Mouse (Mus musculus): ENCODE measurements at regions not wholly inside any gene's neighbourhood (a gene's known extent, or its start where the extent isn't known, plus 50 kb on each side); places are given as distances from the start of the nearest gene placed in this dataset.

DNA sequence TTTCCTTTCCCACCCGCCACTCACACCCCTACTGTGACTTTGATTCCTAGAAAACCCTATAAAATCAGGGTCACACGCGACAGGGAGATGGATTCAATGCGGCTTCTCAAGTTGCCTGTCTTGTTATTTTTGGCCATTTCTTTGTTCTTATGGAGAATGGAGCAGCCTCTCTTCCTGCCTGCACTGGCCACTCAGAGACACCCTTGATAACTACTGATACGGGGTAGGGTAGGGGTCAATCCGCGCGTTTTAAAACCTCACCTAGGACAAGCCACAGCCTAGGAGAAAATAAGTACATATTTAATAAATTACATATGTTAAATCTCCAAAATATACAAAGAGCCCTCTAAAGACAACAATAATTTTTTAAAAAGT is 309.2 kb downstream of the Matn1 start:
- no peak overlapping the region for H3K4me3 ChIP-seq (ENCODE audit: insufficient read depth, low read length)
- no peaks in the 10 kb centered on the region for H3K4me1 ChIP-seq (ENCODE audit: control insufficient read depth, insufficient read depth, low read length)
- no peak overlapping the region for H3K27ac ChIP-seq (ENCODE audit: insufficient read depth, low read depth, low read length)
- TF ChIP-seq POLR2A (IDR thresholded peaks at IDR 0.05; ENCODE audit: borderline replicate concordance, low read depth, low read length) (no peak), CTCF (IDR thresholded peaks at IDR 0.05; ENCODE audit: low read depth, low read length) (no peak)

DNA sequence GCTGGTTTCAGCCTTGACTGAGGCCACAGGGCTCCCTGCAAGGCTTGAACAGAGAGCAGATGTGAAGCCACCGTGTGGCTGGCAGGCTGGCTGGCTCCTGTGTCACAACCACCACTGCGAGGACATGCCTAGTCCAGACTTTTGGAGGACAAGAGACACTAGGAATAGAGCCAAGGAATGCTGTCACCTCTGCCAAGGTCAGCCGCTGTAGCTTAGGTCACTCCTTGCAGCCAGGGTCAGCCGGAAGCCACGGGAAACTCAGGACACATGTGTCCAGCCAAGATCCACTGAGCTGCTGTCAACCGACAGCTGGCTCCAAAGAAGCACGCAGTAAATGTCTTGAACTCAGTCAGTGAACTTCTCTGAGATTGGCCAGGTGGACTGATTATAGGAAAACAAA is 310.1 kb downstream of the Matn1 start:
- Histone ChIP-seq H3K4me1 (ENCODE audit: control insufficient read depth, insufficient read depth, low read length) (no peaks in the 10 kb centered on the region), H3K4me3 (ENCODE audit: insufficient read depth, low read length) (no peak overlapping the region), H3K27ac (ENCODE audit: insufficient read depth, low read depth, low read length) (no peak overlapping the region)
- TF ChIP-seq POLR2A (IDR thresholded peaks at IDR 0.05; ENCODE audit: borderline replicate concordance, low read depth, low read length) (no peak), CTCF (IDR thresholded peaks at IDR 0.05; ENCODE audit: low read depth, low read length) (no peak)

- TF ChIP-seq POLR2A (IDR thresholded peaks at IDR 0.05; ENCODE audit: borderline replicate concordance, low read depth, low read length) (no peak), CTCF (IDR thresholded peaks at IDR 0.05; ENCODE audit: low read depth, low read length) (no peak)
- no peak overlapping the region for H3K4me3 ChIP-seq (ENCODE audit: insufficient read depth, low read length)
- H3K27ac ChIP-seq (ENCODE audit: insufficient read depth, low read depth, low read length) = no peak overlapping the region
- no peaks in the 10 kb centered on the region for H3K4me1 ChIP-seq (ENCODE audit: control insufficient read depth, insufficient read depth, low read length)
These were observed 310.5 kb downstream of the Matn1 start for GRCm38 (mm10) chr4:131254691-131255090.

GRCm38 (mm10) chr4:131261236-131261635 is 317.1 kb downstream of the Matn1 start:
- TF ChIP-seq POLR2A (IDR thresholded peaks at IDR 0.05; ENCODE audit: borderline replicate concordance, low read depth, low read length) (no peak), CTCF (IDR thresholded peaks at IDR 0.05; ENCODE audit: low read depth, low read length) (no peak)
- H3K4me3 ChIP-seq (ENCODE audit: insufficient read depth, low read length) = no peak overlapping the region
- H3K4me1 ChIP-seq (ENCODE audit: control insufficient read depth, insufficient read depth, low read length) = no peaks in the 10 kb centered on the region
- no peak overlapping the region for H3K27ac ChIP-seq (ENCODE audit: insufficient read depth, low read depth, low read length)

DNA sequence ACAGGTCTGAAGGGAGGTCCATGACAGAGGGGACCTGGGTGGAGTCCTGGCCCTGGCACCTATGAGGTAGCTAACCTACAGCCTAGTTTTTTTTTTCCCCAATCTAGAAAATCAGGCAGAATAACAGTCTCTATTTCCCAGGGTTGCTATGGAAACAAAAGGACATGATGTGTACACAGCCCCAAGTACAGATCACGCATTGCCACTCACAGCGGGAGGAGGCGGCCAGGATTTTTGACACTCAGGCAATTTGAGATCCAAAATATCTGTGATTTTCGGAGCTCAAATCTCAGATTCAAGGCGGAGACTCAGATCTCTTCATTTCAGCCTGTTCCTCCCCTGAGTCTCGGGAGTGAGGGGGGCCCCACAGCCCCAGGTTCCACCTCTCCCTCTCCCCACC is 318.7 kb downstream of the Matn1 start:
- no peak overlapping the region for H3K27ac ChIP-seq (ENCODE audit: insufficient read depth, low read depth, low read length)
- TF ChIP-seq CTCF (IDR thresholded peaks at IDR 0.05; ENCODE audit: low read depth, low read length) (no peak), POLR2A (IDR thresholded peaks at IDR 0.05; ENCODE audit: borderline replicate concordance, low read depth, low read length) (no peak)
- H3K4me1 ChIP-seq (ENCODE audit: control insufficient read depth, insufficient read depth, low read length) = no peaks in the 10 kb centered on the region
- no peak overlapping the region for H3K4me3 ChIP-seq (ENCODE audit: insufficient read depth, low read length)

DNA sequence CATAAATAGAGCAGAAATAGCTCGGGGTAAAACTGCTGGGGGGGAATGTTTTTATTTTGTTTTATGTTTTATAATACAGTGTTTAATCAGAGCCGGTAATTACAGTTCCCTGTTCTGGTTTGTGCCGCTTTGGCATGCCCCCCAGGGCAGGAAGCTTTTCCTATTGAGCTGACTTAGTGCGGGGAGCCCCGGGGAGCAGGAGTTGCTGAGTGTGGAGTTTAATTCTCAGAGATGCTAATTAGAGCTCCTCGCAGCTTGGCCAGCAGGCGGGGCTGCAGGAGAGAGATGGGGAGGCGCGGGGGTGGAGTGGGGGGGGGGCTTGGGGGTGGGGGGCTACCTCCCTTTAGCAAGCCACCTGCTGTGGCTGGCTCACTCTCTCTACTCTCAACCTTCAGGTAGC is 322.6 kb downstream of the Matn1 start:
- H3K27ac ChIP-seq (ENCODE audit: insufficient read depth, low read depth, low read length) = no peak overlapping the region
- TF ChIP-seq POLR2A (IDR thresholded peaks at IDR 0.05; ENCODE audit: borderline replicate concordance, low read depth, low read length) (no peak), CTCF (IDR thresholded peaks at IDR 0.05; ENCODE audit: low read depth, low read length) (no peak)
- 0 out of 2 replicates have a peak, but pooled peaks cover under 1% of the 10 kb centered on the region for H3K4me1 ChIP-seq (ENCODE audit: control insufficient read depth, insufficient read depth, low read length)
- no peak overlapping the region for H3K4me3 ChIP-seq (ENCODE audit: insufficient read depth, low read length)

DNA sequence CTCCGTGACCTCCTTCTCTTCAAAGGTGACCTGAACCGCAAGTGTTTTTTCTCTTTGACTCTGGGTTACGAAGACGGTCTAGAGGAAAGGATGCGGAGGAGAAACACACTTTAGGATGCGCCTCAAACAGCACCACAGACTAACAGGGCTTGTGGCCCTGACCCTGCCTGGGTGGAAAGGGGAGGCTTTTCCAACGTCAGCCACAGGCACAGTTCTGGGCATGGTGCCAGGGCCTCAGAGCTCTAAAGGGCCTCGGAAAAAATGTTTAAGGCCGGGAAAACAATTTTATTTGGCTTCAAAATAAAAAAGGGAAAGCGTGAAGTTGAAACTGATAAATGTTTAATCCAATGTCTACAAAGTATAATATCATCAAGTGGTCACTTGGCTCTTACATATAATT is 323.6 kb downstream of the Matn1 start:
- Histone ChIP-seq H3K4me1 (ENCODE audit: control insufficient read depth, insufficient read depth, low read length) (peaks cover 8% of the 10 kb centered on the region), H3K4me3 (ENCODE audit: insufficient read depth, low read length) (no peak overlapping the region)
- TF ChIP-seq POLR2A (IDR thresholded peaks at IDR 0.05; ENCODE audit: borderline replicate concordance, low read depth, low read length) (no peak), CTCF (IDR thresholded peaks at IDR 0.05; ENCODE audit: low read depth, low read length) (no peak)

GRCm38 (mm10) chr4:131270192-131270591 is 326.0 kb downstream of the Matn1 start:
- Histone ChIP-seq H3K4me1 (ENCODE audit: control insufficient read depth, insufficient read depth, low read length) (peaks cover 8% of the 10 kb centered on the region), H3K27ac (ENCODE audit: insufficient read depth, low read depth, low read length) (no peak overlapping the region), H3K4me3 (ENCODE audit: insufficient read depth, low read length) (no peak overlapping the region)
- no peak for TF ChIP-seq POLR2A (IDR thresholded peaks at IDR 0.05; ENCODE audit: borderline replicate concordance, low read depth, low read length)
- no peak for TF ChIP-seq CTCF (IDR thresholded peaks at IDR 0.05; ENCODE audit: low read depth, low read length)

More for the DNA sequence above, 323.6 kb downstream of the Matn1 start:
- H3K27ac ChIP-seq (ENCODE audit: insufficient read depth, low read depth, low read length) = no peak overlapping the region

DNA sequence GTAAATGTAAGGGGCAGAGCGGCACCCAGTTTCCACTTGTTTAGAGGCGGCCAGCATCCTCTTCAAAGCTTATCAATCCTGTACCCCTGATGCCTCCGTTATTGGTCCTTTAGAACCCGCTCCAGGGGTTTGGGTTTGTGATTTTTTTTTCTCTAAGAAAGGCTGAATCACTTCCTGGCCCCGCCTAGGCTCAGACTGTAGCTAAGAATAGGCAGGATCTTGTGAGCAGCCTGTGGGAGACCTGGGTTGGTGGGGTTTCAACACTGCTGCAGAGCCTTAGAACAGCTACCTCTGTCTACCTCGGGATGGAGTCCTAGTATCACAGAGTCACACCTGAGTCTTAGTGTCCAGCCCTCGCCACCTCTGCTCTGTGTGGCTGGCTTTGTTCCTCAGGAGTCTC is 327.9 kb downstream of the Matn1 start:
- Histone ChIP-seq H3K4me3 (ENCODE audit: insufficient read depth, low read length) (no peak overlapping the region), H3K4me1 (ENCODE audit: control insufficient read depth, insufficient read depth, low read length) (peaks cover 8% of the 10 kb centered on the region), H3K27ac (ENCODE audit: insufficient read depth, low read depth, low read length) (no peak overlapping the region)
- TF ChIP-seq POLR2A (IDR thresholded peaks at IDR 0.05; ENCODE audit: borderline replicate concordance, low read depth, low read length) = no peak
- TF ChIP-seq CTCF (IDR thresholded peaks at IDR 0.05; ENCODE audit: low read depth, low read length) = no peak

- Histone ChIP-seq H3K27ac (ENCODE audit: insufficient read depth, low read depth, low read length) (no peak overlapping the region), H3K4me1 (ENCODE audit: control insufficient read depth, insufficient read depth, low read length) (peaks cover 7% of the 10 kb centered on the region; the same call in 1 of the 2 replicates)
- no peak for TF ChIP-seq POLR2A (IDR thresholded peaks at IDR 0.05; ENCODE audit: borderline replicate concordance, low read depth, low read length)
- no peak for TF ChIP-seq CTCF (IDR thresholded peaks at IDR 0.05; ENCODE audit: low read depth, low read length)
These were observed 349.4 kb downstream of the Matn1 start for GRCm38 (mm10) chr4:131293560-131293959.

More at GRCm38 (mm10) chr4:131293560-131293959, 349.4 kb downstream of the Matn1 start:
- H3K4me3 ChIP-seq (ENCODE audit: insufficient read depth, low read length) = no peak overlapping the region

Data from bone marrow macrophage, adult 2 months (primary cell).